Mouse (Mus musculus): ENCODE data around the gene Spns1. TPM values are rescaled to one million over a fixed set of nuclear protein-coding genes. Genes with fewer than 3 reads are reported as not detected.
A peak's percentile ranks its signal among the peaks of the same experiment; 100 is the strongest.
"Not testable (repeated sequence)": the region's sequence is repeated elsewhere in the genome, so short reads cannot be mapped to it uniquely, and the experiment has no call there.

The Spns1 gene
- 34.6 and 40.2 TPM in 2 replicates for polyA plus RNA-seq (2011; ENCODE audit: insufficient read length, low read depth, missing spikeins)

GRCm38 (mm10) chr7:126377278-126378158, at the start of gene Spns1:
TSS of gene Spns1 (minus strand) at chr7:126377450.
- Histone ChIP-seq H3K4me1 (ENCODE audit: control insufficient read depth, insufficient read depth, low read length) (peaks cover 2% of the 10 kb centered on the region; the same call in 1 of the 2 replicates), H3K27ac (ENCODE audit: insufficient read depth, low read length) (peak within 1 kb of the TSS; percentile 15; the same call in 1 of the 2 replicates), H3K4me3 (ENCODE audit: insufficient read depth, low read length) (peak within 1 kb of the TSS; percentile 88)
- TF ChIP-seq POLR2A (IDR thresholded peaks at IDR 0.05; ENCODE audit: low read depth, low read length), result peak; percentile 90
- TF ChIP-seq CTCF (IDR thresholded peaks at IDR 0.05; ENCODE audit: borderline replicate concordance, insufficient read depth, low read length), result peak; percentile 57

DNA sequence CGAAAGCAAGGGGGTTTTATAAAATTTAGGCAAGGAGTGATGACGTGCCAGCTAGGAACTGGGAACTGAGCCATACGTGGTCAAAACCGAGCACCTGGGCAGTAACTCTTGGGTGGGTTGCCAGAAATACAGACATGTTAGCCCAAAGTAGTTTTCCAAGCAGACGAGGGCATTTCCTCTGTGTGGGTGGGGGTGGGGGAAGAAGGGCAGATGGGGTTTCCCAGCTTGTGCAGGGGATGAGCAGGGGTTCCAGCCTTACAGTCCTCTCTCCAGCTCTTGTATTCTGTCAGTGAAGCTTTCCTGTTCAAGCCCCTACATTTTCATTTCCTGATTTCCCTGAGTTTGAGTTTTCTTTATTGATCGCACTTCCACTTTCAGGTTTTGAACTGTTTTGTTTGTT, 46.9 kb upstream of the Spns1 start:
- TF ChIP-seq CTCF (IDR thresholded peaks at IDR 0.05; ENCODE audit: borderline replicate concordance, insufficient read depth, low read length), result no peak
- no peak for TF ChIP-seq POLR2A (IDR thresholded peaks at IDR 0.05; ENCODE audit: low read depth, low read length)
- Histone ChIP-seq H3K4me3 (ENCODE audit: insufficient read depth, low read length) (no peak overlapping the region), H3K27ac (ENCODE audit: insufficient read depth, low read length) (no peak overlapping the region), H3K4me1 (ENCODE audit: control insufficient read depth, insufficient read depth, low read length) (no peaks in the 10 kb centered on the region)

GRCm38 (mm10) chr7:126421756-126422155, 44.5 kb upstream of the Spns1 start:
- no peak for TF ChIP-seq POLR2A (IDR thresholded peaks at IDR 0.05; ENCODE audit: low read depth, low read length)
- no peak for TF ChIP-seq CTCF (IDR thresholded peaks at IDR 0.05; ENCODE audit: borderline replicate concordance, insufficient read depth, low read length)
- Histone ChIP-seq H3K27ac (ENCODE audit: insufficient read depth, low read length) (no peak overlapping the region), H3K4me1 (ENCODE audit: control insufficient read depth, insufficient read depth, low read length) (no peaks in the 10 kb centered on the region), H3K4me3 (ENCODE audit: insufficient read depth, low read length) (no peak overlapping the region)

DNA sequence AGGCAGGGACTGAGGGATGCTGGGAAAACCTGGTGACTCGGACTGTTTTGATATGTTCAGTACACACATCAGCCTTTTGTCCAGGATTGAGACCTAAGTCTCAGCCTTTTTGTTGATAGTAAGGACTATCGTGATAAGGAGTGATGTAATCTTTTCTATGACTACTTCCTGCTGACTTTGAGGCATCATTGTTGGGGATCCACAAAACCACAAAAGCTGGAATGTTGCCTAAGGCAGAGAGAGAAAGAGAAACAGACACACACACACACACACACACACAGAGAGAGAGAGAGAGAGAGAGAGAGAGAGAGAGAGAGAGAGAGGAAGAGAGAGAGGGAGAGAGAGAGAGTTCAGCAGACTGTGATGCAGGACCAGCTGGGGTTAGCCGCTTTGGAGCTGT, 41.2 kb upstream of the Spns1 start:
- no peak for TF ChIP-seq POLR2A (IDR thresholded peaks at IDR 0.05; ENCODE audit: low read depth, low read length)
- no peak for TF ChIP-seq CTCF (IDR thresholded peaks at IDR 0.05; ENCODE audit: borderline replicate concordance, insufficient read depth, low read length)
- H3K4me1 ChIP-seq (ENCODE audit: control insufficient read depth, insufficient read depth, low read length), result no peaks in the 10 kb centered on the region
- no peak overlapping the region for H3K27ac ChIP-seq (ENCODE audit: insufficient read depth, low read length)
- H3K4me3 ChIP-seq (ENCODE audit: insufficient read depth, low read length), result no peak overlapping the region

- no peak for TF ChIP-seq CTCF (IDR thresholded peaks at IDR 0.05; ENCODE audit: borderline replicate concordance, insufficient read depth, low read length)
- no peak for TF ChIP-seq POLR2A (IDR thresholded peaks at IDR 0.05; ENCODE audit: low read depth, low read length)
- Histone ChIP-seq H3K4me3 (ENCODE audit: insufficient read depth, low read length) (no peak overlapping the region), H3K4me1 (ENCODE audit: control insufficient read depth, insufficient read depth, low read length) (no peaks in the 10 kb centered on the region), H3K27ac (ENCODE audit: insufficient read depth, low read length) (no peak overlapping the region)
Measured at GRCm38 (mm10) chr7:126417606-126418005, 40.4 kb upstream of the Spns1 start.

GRCm38 (mm10) chr7:126417045-126417444, 39.8 kb upstream of the Spns1 start:
- Histone ChIP-seq H3K4me1 (ENCODE audit: control insufficient read depth, insufficient read depth, low read length) (no peaks in the 10 kb centered on the region), H3K27ac (ENCODE audit: insufficient read depth, low read length) (no peak overlapping the region), H3K4me3 (ENCODE audit: insufficient read depth, low read length) (no peak overlapping the region)
- no peak for TF ChIP-seq CTCF (IDR thresholded peaks at IDR 0.05; ENCODE audit: borderline replicate concordance, insufficient read depth, low read length)
- TF ChIP-seq POLR2A (IDR thresholded peaks at IDR 0.05; ENCODE audit: low read depth, low read length), result no peak

DNA sequence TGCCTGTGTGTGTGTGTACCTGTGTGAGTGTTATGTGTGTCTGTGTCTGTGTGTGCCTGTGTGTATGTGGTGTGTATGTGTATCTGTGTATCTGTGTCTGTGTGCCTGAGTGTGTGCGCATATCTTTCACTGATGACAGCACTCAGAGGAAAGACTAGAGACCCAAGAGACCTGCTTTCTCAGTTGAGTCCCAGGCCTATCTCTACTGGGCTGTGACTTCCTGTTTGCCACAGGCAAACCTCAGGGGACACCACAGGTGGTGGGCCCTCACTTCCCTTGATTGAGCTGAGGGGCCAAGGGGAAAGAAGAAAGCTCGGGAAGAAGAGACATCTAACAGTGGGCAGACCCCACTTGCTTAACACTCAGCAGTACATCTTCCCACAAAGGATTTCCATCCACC, 39.4 kb upstream of the Spns1 start:
- Histone ChIP-seq H3K4me1 (ENCODE audit: control insufficient read depth, insufficient read depth, low read length) (no peaks in the 10 kb centered on the region), H3K27ac (ENCODE audit: insufficient read depth, low read length) (no peak overlapping the region), H3K4me3 (ENCODE audit: insufficient read depth, low read length) (no peak overlapping the region)
- TF ChIP-seq CTCF (IDR thresholded peaks at IDR 0.05; ENCODE audit: borderline replicate concordance, insufficient read depth, low read length) (no peak), POLR2A (IDR thresholded peaks at IDR 0.05; ENCODE audit: low read depth, low read length) (no peak)

DNA sequence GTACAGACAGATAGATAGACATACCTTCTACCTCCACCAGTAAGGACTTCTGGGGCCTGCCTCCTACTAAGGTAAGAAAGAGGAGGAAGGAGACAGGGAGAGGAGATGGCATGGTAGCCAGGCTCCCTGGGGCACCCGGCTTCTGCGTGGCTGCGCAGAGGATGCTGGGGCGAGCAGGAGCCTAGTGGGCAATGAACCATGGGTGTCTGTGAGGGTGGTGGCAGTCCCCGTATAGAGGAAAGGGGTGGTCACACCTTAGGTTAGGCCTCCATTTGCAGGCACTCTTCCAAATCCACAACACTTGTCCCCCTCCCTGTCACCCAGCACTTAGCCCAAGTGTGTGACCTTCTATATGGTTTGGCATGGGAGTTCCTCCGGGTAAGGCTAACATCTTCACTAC, 37.5 kb upstream of the Spns1 start, which contains the start of gene Cd19:
Cd19 (minus strand) TSS at position 165 of the 400 bp plus-strand sequence.
- TF ChIP-seq CTCF (IDR thresholded peaks at IDR 0.05; ENCODE audit: borderline replicate concordance, insufficient read depth, low read length), result no peak
- H3K4me3 ChIP-seq (ENCODE audit: insufficient read depth, low read length), result no peak within 1 kb of the TSS
- H3K27ac ChIP-seq (ENCODE audit: insufficient read depth, low read length), result no peak within 1 kb of the TSS
- H3K4me1 ChIP-seq (ENCODE audit: control insufficient read depth, insufficient read depth, low read length), result no peaks in the 10 kb centered on the region

DNA sequence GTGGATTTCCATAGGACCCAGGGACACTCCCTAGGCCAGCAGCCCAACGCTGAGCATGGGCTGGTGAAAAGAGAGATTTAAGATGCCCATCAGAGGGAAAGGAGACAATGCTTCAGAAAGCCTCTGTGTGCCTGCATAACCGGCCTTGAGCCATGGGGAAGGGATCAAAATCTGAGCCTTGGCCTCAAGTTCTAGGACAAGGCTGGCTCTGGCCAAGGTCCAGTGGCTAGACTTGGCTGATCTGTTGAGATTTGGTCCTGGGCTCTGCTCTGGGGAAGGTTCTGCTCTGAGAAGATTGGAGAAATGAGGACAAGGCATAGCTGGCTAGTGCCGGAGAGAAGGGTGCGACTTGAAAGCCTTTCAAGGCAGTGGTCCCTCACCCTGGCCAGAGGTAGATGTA, 33.8 kb upstream of the Spns1 start:
- Histone ChIP-seq H3K4me1 (ENCODE audit: control insufficient read depth, insufficient read depth, low read length) (no peaks in the 10 kb centered on the region), H3K4me3 (ENCODE audit: insufficient read depth, low read length) (no peak overlapping the region), H3K27ac (ENCODE audit: insufficient read depth, low read length) (no peak overlapping the region)
- TF ChIP-seq POLR2A (IDR thresholded peaks at IDR 0.05; ENCODE audit: low read depth, low read length), result no peak
- TF ChIP-seq CTCF (IDR thresholded peaks at IDR 0.05; ENCODE audit: borderline replicate concordance, insufficient read depth, low read length), result no peak

DNA sequence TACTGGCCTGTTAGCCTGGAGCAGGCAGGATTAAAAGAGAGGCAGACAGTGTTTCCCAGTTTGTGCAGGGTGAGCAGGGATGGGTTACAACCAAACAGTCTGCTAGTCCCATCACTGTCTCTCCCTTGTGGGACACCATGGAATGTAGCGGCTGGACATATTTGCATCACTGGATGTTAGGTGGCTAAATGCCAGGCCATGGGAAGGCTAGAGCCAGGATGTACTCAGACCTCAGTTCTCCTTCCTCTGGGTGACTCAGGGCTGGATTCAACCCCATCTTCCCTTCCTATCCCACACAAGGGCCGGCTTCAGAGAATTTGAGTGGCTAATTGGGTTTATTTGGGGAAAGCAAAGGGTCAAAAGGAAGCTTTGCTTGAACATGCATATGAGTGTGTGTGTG, 31.4 kb upstream of the Spns1 start:
- no peak for TF ChIP-seq CTCF (IDR thresholded peaks at IDR 0.05; ENCODE audit: borderline replicate concordance, insufficient read depth, low read length)
- no peak for TF ChIP-seq POLR2A (IDR thresholded peaks at IDR 0.05; ENCODE audit: low read depth, low read length)
- no peak overlapping the region for H3K27ac ChIP-seq (ENCODE audit: insufficient read depth, low read length)
- H3K4me3 ChIP-seq (ENCODE audit: insufficient read depth, low read length), result no peak overlapping the region
- H3K4me1 ChIP-seq (ENCODE audit: control insufficient read depth, insufficient read depth, low read length), result no peaks in the 10 kb centered on the region

- H3K4me1 ChIP-seq (ENCODE audit: control insufficient read depth, insufficient read depth, low read length); H3K27ac ChIP-seq (ENCODE audit: insufficient read depth, low read length); H3K4me3 ChIP-seq (ENCODE audit: insufficient read depth, low read length): not testable (repeated sequence)
Measured at GRCm38 (mm10) chr7:126402518-126402917, 25.3 kb upstream of the Spns1 start.
